Mouse (Mus musculus): ENCODE measurements around the gene Npm1. TPM values are rescaled to one million over a fixed set of nuclear protein-coding genes. Genes with fewer than 3 reads are reported as not detected.

The Npm1 gene
- total and polyA plus RNA-seq, 2 experiments from 2014 or later = 179 to 254 TPM

- peaks cover 25% of the 10 kb centered on the region for H3K4me1 ChIP-seq (ENCODE audit: control insufficient read depth, insufficient read depth)
- H3K4me3 ChIP-seq (ENCODE audit: low read depth, low read length) = peak overlapping the region; percentile 72
- H3K9ac ChIP-seq (replicated peaks; ENCODE audit: low read depth, low read length) = peak overlapping the region; percentile 58
- ATAC-seq (ENCODE audit: insufficient read depth, low read depth) = peak; percentile 15
- DNase-seq (ENCODE audit: low spot score) = peak; percentile 54
- peaks cover 21% of the 10 kb centered on the region for H3K36me3 ChIP-seq (replicated peaks; ENCODE audit: control insufficient read depth, insufficient read depth, low read length)
- H3K27me3 ChIP-seq (ENCODE audit: control insufficient read depth, insufficient read depth, low read length) = no peaks in the 10 kb centered on the region
- H3K9me3 ChIP-seq (replicated peaks; ENCODE audit: control insufficient read depth, low read length) = no peaks in the 10 kb centered on the region
- peak overlapping the region; percentile 88 for H3K27ac ChIP-seq (ENCODE audit: low read depth)
- under 1% methylated on average over 56 of the region's 85 CpGs for WGBS
- H3K4me2 ChIP-seq (ENCODE audit: low read depth, low read length) = peak overlapping the region; percentile 91
- TF ChIP-seq EP300 (IDR thresholded peaks at IDR 0.05; ENCODE audit: low read depth) = no peak
- no peak for TF ChIP-seq CTCF (IDR thresholded peaks at IDR 0.05; ENCODE audit: low read depth)
Observed at GRCm38 (mm10) chr11:33147572-33148337, 15.3 kb downstream of the Npm1 start.

GRCm38 (mm10) chr11:33147171-33147571 is 15.8 kb downstream of the Npm1 start, which contains the start of gene Fgf18:
TSS of gene Fgf18 (minus strand) at chr11:33147400.
- Histone ChIP-seq H3K9ac (replicated peaks; ENCODE audit: low read depth, low read length) (peak within 1 kb of the TSS; percentile 58), H3K27ac (ENCODE audit: low read depth) (peak within 1 kb of the TSS; percentile 88), H3K4me1 (ENCODE audit: control insufficient read depth, insufficient read depth) (peaks cover 25% of the 10 kb centered on the region), H3K4me2 (ENCODE audit: low read depth, low read length) (peak within 1 kb of the TSS; percentile 91), H3K36me3 (replicated peaks; ENCODE audit: control insufficient read depth, insufficient read depth, low read length) (peaks cover 21% of the 10 kb centered on the region), H3K4me3 (ENCODE audit: low read depth, low read length) (peak within 1 kb of the TSS; percentile 72), H3K9me3 (replicated peaks; ENCODE audit: control insufficient read depth, low read length) (no peaks in the 10 kb centered on the region), H3K27me3 (ENCODE audit: control insufficient read depth, insufficient read depth, low read length) (no peaks in the 10 kb centered on the region)
- TF ChIP-seq CTCF (IDR thresholded peaks at IDR 0.05; ENCODE audit: low read depth) = no peak
- no peak for TF ChIP-seq EP300 (IDR thresholded peaks at IDR 0.05; ENCODE audit: low read depth)
- 0% methylated on average over 23 of the region's 53 CpGs for WGBS
- no peak for DNase-seq (ENCODE audit: low spot score)
- ATAC-seq (ENCODE audit: insufficient read depth, low read depth) = peak; percentile 27

- H3K9me3 ChIP-seq (replicated peaks; ENCODE audit: control insufficient read depth, low read length) = no peaks in the 10 kb centered on the region
- ATAC-seq (ENCODE audit: insufficient read depth, low read depth) = peak; percentile 15
- H3K4me2 ChIP-seq (ENCODE audit: low read depth, low read length) = peak overlapping the region; percentile 91
- H3K4me3 ChIP-seq (ENCODE audit: low read depth, low read length) = peak overlapping the region; percentile 72
- no peak for TF ChIP-seq EP300 (IDR thresholded peaks at IDR 0.05; ENCODE audit: low read depth)
- no peak for TF ChIP-seq CTCF (IDR thresholded peaks at IDR 0.05; ENCODE audit: low read depth)
- DNase-seq (ENCODE audit: low spot score) = no peak
- H3K27me3 ChIP-seq (ENCODE audit: control insufficient read depth, insufficient read depth, low read length) = no peaks in the 10 kb centered on the region
- peaks cover 30% of the 10 kb centered on the region for H3K4me1 ChIP-seq (ENCODE audit: control insufficient read depth, insufficient read depth)
- peak overlapping the region; percentile 88 for H3K27ac ChIP-seq (ENCODE audit: low read depth)
- H3K9ac ChIP-seq (replicated peaks; ENCODE audit: low read depth, low read length) = peak overlapping the region; percentile 58
- under 1% methylated on average over 30 of the region's 30 CpGs for WGBS
- H3K36me3 ChIP-seq (replicated peaks; ENCODE audit: control insufficient read depth, insufficient read depth, low read length) = peaks cover 16% of the 10 kb centered on the region
Observed at GRCm38 (mm10) chr11:33146651-33147131, 16.3 kb downstream of the Npm1 start.

- H3K4me3 ChIP-seq (ENCODE audit: low read depth, low read length) = peak overlapping the region; percentile 72; the same call in 1 of the 2 replicates
- peaks cover 32% of the 10 kb centered on the region for H3K4me1 ChIP-seq (ENCODE audit: control insufficient read depth, insufficient read depth)
- H3K27ac ChIP-seq (ENCODE audit: low read depth) = peak overlapping the region; percentile 88
- peak; percentile 79 for ATAC-seq (ENCODE audit: insufficient read depth, low read depth)
- WGBS = 4% methylated on average over 9 of the region's 9 CpGs
- peak overlapping the region; percentile 91 for H3K4me2 ChIP-seq (ENCODE audit: low read depth, low read length)
- no peak; the same call in 1 of the 2 replicates for TF ChIP-seq EP300 (IDR thresholded peaks at IDR 0.05; ENCODE audit: low read depth)
- TF ChIP-seq CTCF (IDR thresholded peaks at IDR 0.05; ENCODE audit: low read depth) = no peak
- peak; percentile 97 for DNase-seq (ENCODE audit: low spot score)
- no peaks in the 10 kb centered on the region for H3K9me3 ChIP-seq (replicated peaks; ENCODE audit: control insufficient read depth, low read length)
- H3K36me3 ChIP-seq (replicated peaks; ENCODE audit: control insufficient read depth, insufficient read depth, low read length) = peaks cover 13% of the 10 kb centered on the region
- no peak overlapping the region for H3K9ac ChIP-seq (replicated peaks; ENCODE audit: low read depth, low read length)
- no peaks in the 10 kb centered on the region for H3K27me3 ChIP-seq (ENCODE audit: control insufficient read depth, insufficient read depth, low read length)
Observed at GRCm38 (mm10) chr11:33146143-33146497, 16.9 kb downstream of the Npm1 start.

- TF ChIP-seq CTCF (IDR thresholded peaks at IDR 0.05; ENCODE audit: low read depth) = no peak
- no peak for TF ChIP-seq EP300 (IDR thresholded peaks at IDR 0.05; ENCODE audit: low read depth)
- ATAC-seq (ENCODE audit: insufficient read depth, low read depth) = no peak
- Histone ChIP-seq H3K27ac (ENCODE audit: low read depth) (peak overlapping the region; percentile 88), H3K4me3 (ENCODE audit: low read depth, low read length) (peak overlapping the region; percentile 24; the same call in 1 of the 2 replicates), H3K9ac (replicated peaks; ENCODE audit: low read depth, low read length) (peak overlapping the region; percentile 31; the same call in 1 of the 2 replicates), H3K4me2 (ENCODE audit: low read depth, low read length) (peak overlapping the region; percentile 91), H3K36me3 (replicated peaks; ENCODE audit: control insufficient read depth, insufficient read depth, low read length) (peaks cover 7% of the 10 kb centered on the region), H3K27me3 (ENCODE audit: control insufficient read depth, insufficient read depth, low read length) (no peaks in the 10 kb centered on the region), H3K9me3 (replicated peaks; ENCODE audit: control insufficient read depth, low read length) (no peaks in the 10 kb centered on the region), H3K4me1 (ENCODE audit: control insufficient read depth, insufficient read depth) (peaks cover 38% of the 10 kb centered on the region)
- DNase-seq (ENCODE audit: low spot score) = no peak
- WGBS = 27% methylated on average over 7 of the region's 7 CpGs
Observed at GRCm38 (mm10) chr11:33145201-33146142, 17.5 kb downstream of the Npm1 start.

Measured in heart, postnatal 0 days (tissue).